Mouse (Mus musculus) small intestine, adult 2 months (tissue): Measurements from ENCODE around the gene Rnf19b. TPM values are rescaled to one million over a fixed set of nuclear protein-coding genes. Genes with fewer than 3 reads are reported as not detected.

ENCODE experiments used
- H3K27ac ChIP-seq: fragments of 200-500 bp; 2 replicates; pipeline ENCODE4 v1.5.1; 2012; ENCODE audit warnings: low read depth, low read length, control low read depth, inconsistent platforms; ENCODE audit not compliant: insufficient read depth
- H3K27me3 ChIP-seq: fragments of 200-500 bp; 2 replicates; pipeline ENCODE4 v1.6.1; 2012; ENCODE audit warnings: mild to moderate bottlenecking, moderate library complexity, low read length, inconsistent platforms; ENCODE audit not compliant: control insufficient read depth, insufficient read depth
- H3K36me3 ChIP-seq: fragments of 200-500 bp; 2 replicates; pipeline ENCODE4 v1.6.1; 2012; ENCODE audit warnings: mild to moderate bottlenecking, low read length, control low read depth, inconsistent platforms; ENCODE audit not compliant: control insufficient read depth, insufficient read depth
- H3K4me1 ChIP-seq: fragments of 200-500 bp; 2 replicates; pipeline ENCODE4 v1.6.1; 2012; ENCODE audit warnings: low read length, inconsistent platforms, mixed read lengths; ENCODE audit not compliant: control insufficient read depth, insufficient read depth, insufficient read length
- H3K4me3 ChIP-seq: fragments of 200-500 bp; 2 replicates; pipeline ENCODE4 v1.5.1; 2012; ENCODE audit warnings: low read depth, mild to moderate bottlenecking, control low read depth, inconsistent platforms, low read length, moderate library complexity
- CTCF ChIP-seq: fragments of 200-500 bp; IDR thresholded peaks from 2 replicates; pipeline ENCODE4 v1.5.1; 2012; ENCODE audit warnings: low read depth, mild to moderate bottlenecking, control low read depth, inconsistent platforms, low read length, moderate library complexity, mixed read lengths; ENCODE audit not compliant: insufficient replicate concordance, insufficient read length; ENCODE audit errors: extremely low read depth
- POLR2A ChIP-seq: fragments of 200-500 bp; IDR thresholded peaks from 2 replicates; pipeline ENCODE4 v1.6.1; 2012; ENCODE audit warnings: low read depth, mild to moderate bottlenecking, control low read depth, inconsistent platforms, low read length, moderate library complexity
- WGBS: fragments of 180-500 bp; shearing (Covaris S2); methylation state at CpG from one replicate; pipeline ENCODE4 v1.1.7; 2018; 5-methylcytosine and 5-hydroxymethylcytosine counted together
- polyA plus RNA-seq: library from polyadenylated mRNA; depleted of rRNA; stranded (reverse); fragments of >200 nt; gene quantifications from 2 replicates; pipeline ENCODE4 v1.2.3, GENCODE M21; 2012

Rnf19b gene
- polyA plus RNA-seq, 1 experiment = 218 TPM

DNA sequence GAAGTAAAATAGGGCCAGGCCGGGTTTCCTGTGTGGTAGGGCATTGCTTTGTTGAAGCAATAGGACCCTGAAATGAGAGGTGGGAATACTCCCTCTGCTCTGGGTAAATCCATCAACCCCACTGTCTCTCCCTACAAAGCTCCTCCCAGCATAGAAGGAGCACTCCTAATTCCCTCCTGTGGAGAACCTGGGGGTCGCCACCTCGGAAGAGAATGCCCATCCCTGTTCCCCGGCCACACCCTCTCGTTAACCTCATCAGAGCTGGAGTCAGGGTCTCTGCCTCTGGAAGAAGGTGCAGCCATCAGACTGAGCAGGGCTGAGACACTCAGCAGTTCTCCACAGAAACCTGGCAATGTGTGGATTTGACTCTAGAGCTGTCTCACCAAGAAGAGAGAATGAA lies 29.8 kb downstream of the Rnf19b start:
- peaks cover 16% of the 10 kb centered on the region for H3K36me3 ChIP-seq
- H3K27ac ChIP-seq = no peak overlapping the region
- WGBS = 56% methylated on average over 5 of the region's 5 CpGs
- H3K4me3 ChIP-seq = no peak overlapping the region
- H3K27me3 ChIP-seq = no peaks in the 10 kb centered on the region
- no peaks in the 10 kb centered on the region for H3K4me1 ChIP-seq
- TF ChIP-seq CTCF (no peak), POLR2A (no peak)

DNA sequence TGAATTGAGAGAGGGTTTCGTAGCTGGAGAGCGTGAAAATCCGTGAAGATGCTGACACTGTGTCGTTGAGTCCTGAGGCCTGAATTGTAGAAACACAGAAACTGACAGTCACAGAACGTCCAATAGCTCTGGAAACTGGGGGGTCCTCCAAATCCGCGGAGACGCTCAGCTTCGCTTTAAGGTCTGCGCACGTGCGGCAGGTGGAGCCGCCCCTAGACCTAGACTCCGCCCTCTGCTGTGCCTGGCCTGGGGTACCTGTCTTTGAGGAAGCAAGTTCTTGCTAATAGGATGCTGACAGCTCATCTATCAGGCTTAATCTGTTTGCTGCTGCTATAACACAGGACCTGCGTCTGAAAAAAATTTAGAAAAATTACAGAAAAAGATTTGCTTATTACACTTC lies 37.2 kb downstream of the Rnf19b start:
- TF ChIP-seq POLR2A (no peak), CTCF (no peak)
- Histone ChIP-seq H3K4me1 (peaks cover 7% of the 10 kb centered on the region; the same call in 1 of the 2 replicates), H3K36me3 (no peaks in the 10 kb centered on the region), H3K4me3 (no peak overlapping the region), H3K27ac (no peak overlapping the region), H3K27me3 (no peaks in the 10 kb centered on the region)
- 36% methylated on average over 15 of the region's 15 CpGs for whole genome bisulfite sequencing

- no peak for TF ChIP-seq CTCF
- TF ChIP-seq POLR2A = no peak
- Histone ChIP-seq H3K4me1 (peaks cover 7% of the 10 kb centered on the region; the same call in 1 of the 2 replicates), H3K4me3 (no peak overlapping the region), H3K27ac (no peak overlapping the region), H3K36me3 (no peaks in the 10 kb centered on the region), H3K27me3 (no peaks in the 10 kb centered on the region)
- WGBS = 89% methylated on average over 7 of the region's 7 CpGs
Observed at GRCm38 (mm10) chr4:129097006-129097405, 38.9 kb downstream of the Rnf19b start.

GRCm38 (mm10) chr4:129102133-129102829 lies 44.2 kb downstream of the Rnf19b start:
- H3K27me3 ChIP-seq = no peaks in the 10 kb centered on the region

GRCm38 (mm10) chr4:129105356-129105755 lies 47.3 kb downstream of the Rnf19b start, which contains the start of gene Tmem54:
Gene Tmem54 (plus strand): TSS chr4:129105548.
- WGBS = 3% methylated on average over 40 of the region's 40 CpGs
- Histone ChIP-seq H3K27ac (peak within 1 kb of the TSS; percentile 97), H3K4me1 (peaks cover 31% of the 10 kb centered on the region), H3K36me3 (peaks cover 16% of the 10 kb centered on the region), H3K27me3 (no peaks in the 10 kb centered on the region), H3K4me3 (peak within 1 kb of the TSS; percentile 92)
- TF ChIP-seq POLR2A (peak; percentile 67), CTCF (no peak)

More at GRCm38 (mm10) chr4:129102133-129102829, 44.2 kb downstream of the Rnf19b start:
- Histone ChIP-seq H3K36me3 (no peaks in the 10 kb centered on the region), H3K27ac (peak overlapping the region; percentile 99), H3K4me3 (peak overlapping the region; percentile 44), H3K4me1 (peaks cover 23% of the 10 kb centered on the region)
- TF ChIP-seq CTCF (peak; percentile 27; the same call in 1 of the 2 replicates), POLR2A (no peak)
- 27% methylated on average over 14 of the region's 14 CpGs for WGBS

GRCm38 (mm10) chr4:129106073-129106472 lies 48.0 kb downstream of the Rnf19b start:
- Histone ChIP-seq H3K27ac (peak overlapping the region; percentile 95), H3K4me1 (peaks cover 36% of the 10 kb centered on the region), H3K36me3 (peaks cover 22% of the 10 kb centered on the region), H3K4me3 (peak overlapping the region; percentile 92), H3K27me3 (no peaks in the 10 kb centered on the region)
- TF ChIP-seq POLR2A = no peak
- no peak for TF ChIP-seq CTCF
- 18% methylated on average over 9 of the region's 9 CpGs for WGBS

- H3K27me3 ChIP-seq = no peaks in the 10 kb centered on the region
- TF ChIP-seq CTCF (no peak), POLR2A (peak; percentile 59; the same call in 1 of the 2 replicates)
- WGBS = 16% methylated on average over 10 of the region's 10 CpGs
- peak overlapping the region; percentile 55 for H3K4me3 ChIP-seq
- H3K4me1 ChIP-seq = peaks cover 38% of the 10 kb centered on the region
- peak overlapping the region; percentile 91 for H3K27ac ChIP-seq
- peaks cover 35% of the 10 kb centered on the region for H3K36me3 ChIP-seq
Observed at GRCm38 (mm10) chr4:129107348-129107899, 49.4 kb downstream of the Rnf19b start.
